Mouse (Mus musculus) E14TG2a.4 (cell line): ENCODE data around the gene Eef1akmt2.

Source experiments
- CTCF ChIP-seq: conservative IDR thresholded peaks from 2 replicates; pipeline ENCODE4 v1.5.1; 2014; ENCODE audit warnings: low read length
- NANOG ChIP-seq: IDR thresholded peaks from 2 replicates; pipeline ENCODE4 v1.6.1; 2014; ENCODE audit warnings: borderline replicate concordance, low read length, mixed read lengths

- TF ChIP-seq CTCF: no peak
- no peak for TF ChIP-seq NANOG
These were observed 44.2 kb downstream of the Eef1akmt2 start for GRCm38 (mm10) chr7:132808051-132808796.
